Mouse (Mus musculus) CD4-positive, CD25-positive, alpha-beta regulatory T cell, adult 9 weeks (primary cell): ENCODE results near the gene Lck. TPM values are rescaled to one million over a fixed set of nuclear protein-coding genes. Genes with fewer than 3 reads are reported as not detected.

Source experiments
- polyA plus RNA-seq: library from polyadenylated mRNA; unstranded; fragments of 100-300 nt; shearing (Covaris generic); gene quantifications from one replicate; pipeline ENCODE4 v1.2.1, GENCODE M21; 2017

Gene Lck
- 1,699 TPM for polyA plus RNA-seq

GRCm38 (mm10) chr4:129573430-129573829, at the start of gene Lck:
Gene Lck (minus strand): TSS chr4:129573641.

DNA sequence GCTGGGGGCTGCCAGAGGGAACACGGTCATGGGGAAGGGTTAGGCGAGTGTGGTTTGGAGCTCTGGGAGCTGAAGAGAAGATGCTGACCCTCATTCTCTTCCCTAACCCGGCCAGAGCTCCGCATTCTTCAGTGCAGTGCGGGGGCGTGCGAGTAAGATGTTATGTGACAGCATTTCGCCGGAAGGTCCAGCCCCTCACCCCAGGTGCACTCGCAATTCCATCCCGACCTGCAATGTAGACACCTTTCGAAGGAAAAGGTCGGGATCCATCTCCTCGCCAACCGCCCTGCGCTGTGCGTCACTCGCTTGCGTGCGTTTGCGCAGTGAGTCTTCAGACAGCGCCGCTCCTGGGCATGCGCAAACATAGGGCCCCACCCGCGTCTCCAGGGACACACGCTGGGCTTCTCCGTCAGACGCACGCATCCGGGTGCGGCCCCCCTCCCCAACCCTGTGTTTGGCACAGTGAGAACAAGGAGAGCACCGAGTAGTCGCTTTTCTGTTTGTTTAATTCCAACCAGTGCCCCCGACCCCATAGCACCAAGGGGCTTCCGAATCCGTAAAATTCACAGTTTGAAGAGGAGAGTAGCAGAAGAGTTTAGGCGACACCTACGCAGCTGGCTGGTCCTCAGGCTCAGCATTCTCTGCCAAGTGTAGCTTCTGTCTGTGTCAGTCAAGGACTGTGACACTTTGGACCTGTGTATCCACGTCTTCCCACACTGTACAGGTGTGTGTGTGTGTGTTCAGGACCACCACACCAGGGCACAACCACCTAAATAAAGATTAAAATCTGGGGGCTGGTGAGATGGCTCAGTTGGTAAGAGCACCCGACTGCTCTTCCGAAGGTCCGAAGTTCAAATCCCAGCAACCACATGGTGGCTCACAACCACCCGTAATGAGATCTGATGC, 45.6 kb upstream of the Lck start, which contains the start of gene Iqcc:
TSS of gene Iqcc (minus strand) at position 314 of the 906 bp plus-strand sequence.

DNA sequence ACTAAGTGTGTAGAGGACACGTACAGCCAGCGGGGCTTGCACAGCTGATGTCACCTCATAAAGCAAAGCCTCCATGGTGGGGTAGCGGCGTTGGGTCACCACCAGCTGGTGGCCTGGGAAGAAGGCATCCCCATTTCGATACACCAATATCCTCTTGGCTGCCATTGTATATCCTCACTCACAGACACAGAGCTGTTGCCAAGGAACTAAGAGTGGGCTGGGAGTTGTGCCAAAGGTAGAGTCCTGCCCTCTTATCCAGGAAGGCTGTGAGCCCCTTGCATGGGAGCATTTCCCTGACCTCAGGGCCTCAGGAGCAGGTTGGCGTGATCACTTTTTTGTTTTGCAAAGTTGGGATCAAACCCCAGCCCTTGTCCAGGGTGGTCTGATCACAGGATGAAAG, 40.7 kb upstream of the Lck start, which contains the start of gene Dcdc2b:
TSS of gene Dcdc2b (minus strand) at position 165 of the 400 bp plus-strand sequence.

DNA sequence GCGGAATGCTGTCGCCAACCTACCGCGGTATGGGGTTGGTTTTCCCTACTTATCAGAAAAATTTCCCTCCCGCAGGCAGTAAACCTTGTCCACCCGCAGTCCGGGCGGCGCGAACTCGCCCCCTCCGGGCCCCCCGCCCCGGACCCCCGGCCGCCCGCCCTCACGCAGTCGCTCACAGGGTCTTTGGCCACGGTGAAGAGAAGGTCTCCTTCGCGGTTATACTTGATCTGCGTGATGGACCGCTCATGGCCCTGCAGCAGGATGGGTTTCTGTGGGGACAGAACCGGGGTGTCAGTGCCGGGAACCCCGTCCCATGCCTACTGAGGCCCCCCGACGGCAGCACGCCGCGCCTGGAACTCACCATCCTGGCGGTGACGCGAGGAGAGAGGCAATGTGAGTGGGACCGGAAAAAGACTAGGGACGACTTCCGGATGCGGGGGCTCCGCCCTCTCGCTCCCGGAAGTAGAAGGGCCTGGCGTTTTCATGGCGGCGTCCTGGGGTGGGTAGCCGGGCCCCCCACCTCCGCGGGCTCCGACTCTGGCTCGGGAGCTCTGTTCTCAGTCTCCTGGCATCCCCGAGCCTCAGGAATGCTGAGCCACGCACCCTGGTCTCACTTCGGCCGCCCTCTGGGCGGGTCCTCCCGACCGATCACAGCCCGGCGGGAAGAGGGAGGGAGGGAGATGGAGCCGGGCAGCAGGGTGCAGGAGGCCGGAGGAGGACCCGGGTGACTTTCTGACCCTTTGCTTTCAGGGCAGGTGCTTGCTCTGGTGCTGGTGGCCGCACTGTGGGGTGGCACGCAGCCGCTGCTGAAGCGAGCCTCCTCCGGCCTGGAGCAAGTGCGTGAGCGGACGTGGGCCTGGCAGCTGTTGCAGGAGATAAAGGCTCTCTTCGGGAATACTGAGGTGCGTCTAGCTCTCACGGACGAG, 27.1 kb upstream of the Lck start, which contains the start of the genes Eif3i and Tmem234:
TSS of gene Eif3i (minus strand) at position 416 of the 926 bp plus-strand sequence.
TSS of gene Tmem234 (plus strand) at position 436 of the 926 bp plus-strand sequence.

GRCm38 (mm10) chr4:129578466-129578865, 5.0 kb upstream of the Lck start, which contains the start of gene Fam167b:
Gene Fam167b (minus strand): TSS chr4:129578549.

DNA sequence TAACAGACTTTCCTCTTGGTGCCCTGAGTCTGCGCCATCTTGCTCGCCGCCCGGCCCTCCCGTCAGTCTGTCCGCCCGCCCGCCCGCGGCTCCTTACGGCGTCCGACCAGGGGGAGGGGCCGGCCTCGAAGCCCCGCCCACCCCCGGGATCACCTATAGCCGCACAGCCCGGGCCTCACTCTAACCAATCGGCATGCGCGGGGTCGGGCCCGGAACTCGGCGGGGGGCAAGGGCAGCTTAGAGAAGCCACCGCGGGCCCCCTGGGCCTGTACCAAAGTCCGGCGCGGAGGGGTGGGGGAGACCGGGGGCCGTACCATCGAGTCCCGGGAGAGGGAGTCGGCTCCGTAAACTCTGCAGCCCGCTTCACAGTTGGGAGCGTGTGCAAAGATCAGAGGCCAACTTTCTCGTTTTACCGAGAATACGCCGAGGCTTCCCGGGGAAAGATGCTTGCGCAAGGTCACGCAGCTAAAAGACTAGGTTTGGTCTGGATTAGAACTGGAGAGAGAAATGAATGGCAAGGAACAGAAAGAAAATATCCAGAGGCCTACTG, 30.8 kb downstream of the Lck start, which contains the start of gene Hdac1:
TSS of gene Hdac1 (minus strand) at position 122 of the 550 bp plus-strand sequence.

DNA sequence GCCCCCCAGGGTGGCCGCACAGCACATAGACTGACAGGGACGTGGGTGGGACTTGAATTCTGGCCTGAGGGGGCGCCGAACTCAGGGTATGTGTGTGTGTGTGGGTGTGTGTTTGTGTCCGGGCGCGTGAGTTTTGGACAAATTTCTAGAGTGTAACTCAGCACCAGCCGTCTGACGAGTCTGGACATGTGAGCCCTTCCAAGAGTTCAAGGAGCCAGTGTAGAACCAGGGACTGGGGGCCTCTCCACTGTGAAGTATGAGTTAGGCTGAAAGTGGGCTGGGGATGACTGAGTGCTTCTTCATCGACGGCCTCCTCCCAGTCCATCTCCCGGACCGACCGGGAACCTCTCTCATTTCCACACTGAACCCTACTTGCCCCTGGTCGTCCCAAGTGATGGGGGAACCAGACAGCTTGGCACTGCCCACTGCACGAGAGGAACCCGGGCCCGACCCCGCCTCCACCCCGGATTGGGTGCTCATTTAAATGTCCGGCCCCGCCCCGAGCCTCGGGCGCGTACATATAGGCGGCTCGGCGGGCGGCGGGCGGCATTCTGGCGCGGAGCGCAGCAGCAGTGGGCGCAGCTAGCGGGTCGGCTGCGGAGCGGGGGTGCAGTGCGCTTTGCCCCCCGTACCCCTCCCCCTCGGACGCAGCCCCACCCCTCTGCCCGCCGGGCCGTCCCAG, 60.2 kb downstream of the Lck start, which contains the start of gene Marcksl1:
TSS of gene Marcksl1 (plus strand) at position 496 of the 682 bp plus-strand sequence.

Other genes starting within 250 kb of the Lck start
- 380 TPM for gene Rbbp4, start 238.3 kb downstream of the Lck start, polyA plus RNA-seq
- gene Zbtb8os, start 237.9 kb downstream of the Lck start, polyA plus RNA-seq = 86.8 TPM
- gene Zbtb8a, start 195.5 kb downstream of the Lck start, polyA plus RNA-seq = 12.3 TPM
- gene Zbtb8b, start 132.8 kb downstream of the Lck start, polyA plus RNA-seq = not detected
- gene Bsdc1, start 112.1 kb downstream of the Lck start, polyA plus RNA-seq = 44.4 TPM
- not detected for gene Tssk3, start 82.6 kb downstream of the Lck start, polyA plus RNA-seq
- gene Fam229a, start 82.5 kb downstream of the Lck start, polyA plus RNA-seq = not detected
- gene Marcksl1, start 60.1 kb downstream of the Lck start, polyA plus RNA-seq = 6.5 TPM
- gene Hdac1, start 30.9 kb downstream of the Lck start, polyA plus RNA-seq = 375 TPM
- gene Fam167b, start 4.9 kb upstream of the Lck start, polyA plus RNA-seq = not detected
- gene Eif3i, start 27.0 kb upstream of the Lck start, polyA plus RNA-seq = 238 TPM
- 282 TPM for gene Tmem234, start 27.0 kb upstream of the Lck start, polyA plus RNA-seq
- 8.8 TPM for gene Dcdc2b, start 40.6 kb upstream of the Lck start, polyA plus RNA-seq
- gene Iqcc, start 45.5 kb upstream of the Lck start, polyA plus RNA-seq = 43.9 TPM
- 49.2 TPM for gene Ccdc28b, start 50.3 kb upstream of the Lck start, polyA plus RNA-seq
- 88.8 TPM for gene Txlna, start 67.4 kb upstream of the Lck start, polyA plus RNA-seq
- gene Kpna6, start 99.1 kb upstream of the Lck start, polyA plus RNA-seq = 26.1 TPM
- 25.6 TPM for gene Tmem39b, start 123.2 kb upstream of the Lck start, polyA plus RNA-seq
- 30.1 TPM for gene Khdrbs1, start 168.7 kb upstream of the Lck start, polyA plus RNA-seq
- gene Ptp4a2, start 237.6 kb upstream of the Lck start, polyA plus RNA-seq = 247 TPM